ENCODE assay signal across 16 mouse cellular contexts in genomic region chr3:130913812-130914211, GRCm38 (mm10).
"Had no signal": no experiment of that assay in that cellular context is flagged by ENCODE, and none has a peak within 500 bp of the region (broad histone marks: within the 10 kb centered on the region; RNA-seq: fewer than 3 reads in every experiment).

No protein-coding gene starts in this region.

- H3K9me3 ChIP-seq: kidney, embryonic 15.5 days; limb, embryonic 12.5 days; liver, embryonic 13.5 days; midbrain, embryonic 15.5 days; neural tube, embryonic 12.5 days had no signal

- ATAC-seq: liver, postnatal 0 days; lung, postnatal 0 days; midbrain, embryonic 15.5 days had no signal

- H3K4me2 ChIP-seq: kidney, embryonic 15.5 days; limb, embryonic 12.5 days; liver, embryonic 13.5 days; midbrain, embryonic 11.5 days; midbrain, embryonic 15.5 days; neural tube, embryonic 12.5 days had no signal

- H3K4me1 ChIP-seq: limb, embryonic 12.5 days; liver, embryonic 13.5 days; megakaryocyte, embryonic 14.5 days; neural tube, embryonic 12.5 days had no signal

- DNase-seq: kidney, postnatal 14 days; liver; liver, embryonic 13.5 days; liver, postnatal 0 days; right cerebral cortex, postnatal 4 days; spleen, adult 18-20 months; thymus, postnatal 36 days had no signal

- H3K27me3 ChIP-seq: kidney, embryonic 15.5 days; limb, embryonic 12.5 days; liver, embryonic 13.5 days; midbrain, embryonic 15.5 days; neural tube, embryonic 12.5 days had no signal

- H3K9ac ChIP-seq: kidney, embryonic 15.5 days; limb, embryonic 12.5 days; liver, embryonic 13.5 days; liver, postnatal 0 days; midbrain, embryonic 15.5 days; neural tube, embryonic 12.5 days had no signal

- H3K4me3 ChIP-seq: kidney, embryonic 15.5 days; left cerebral cortex, adult 2 months; limb, embryonic 12.5 days; liver, embryonic 13.5 days; midbrain, embryonic 15.5 days; neural tube, embryonic 12.5 days had no signal

- H3K27ac ChIP-seq: kidney, embryonic 15.5 days; left cerebral cortex, adult 2 months; limb, embryonic 12.5 days; liver, embryonic 13.5 days; macrophage; midbrain, embryonic 15.5 days; neural tube, embryonic 12.5 days had no signal

- H3K36me3 ChIP-seq: kidney, embryonic 15.5 days; limb, embryonic 12.5 days; liver, embryonic 13.5 days; midbrain, embryonic 15.5 days; neural tube, embryonic 12.5 days had no signal
